Mouse (Mus musculus) neural tube, embryonic 15.5 days (tissue): ENCODE results near the gene Psmb3. TPM values are rescaled to one million over a fixed set of nuclear protein-coding genes. Genes with fewer than 3 reads are reported as not detected.

Experiments used
- ATAC-seq: fragments of 200-750 bp; cut with Nextera tagmentation; 2 replicates; pipeline ENCODE4 v1.8.0; 2017; ENCODE audit warnings: mild to moderate bottlenecking, moderate TSS enrichment, moderate library complexity; ENCODE audit not compliant: low FRiP score
- H3K27ac ChIP-seq: fragments of 300-500 bp; sonication (generic); replicated peaks from 2 replicates; pipeline ENCODE4 v1.5.1; 2015; ENCODE audit warnings: mild to moderate bottlenecking, inconsistent platforms
- H3K27me3 ChIP-seq: fragments of 300-500 bp; sonication (generic); replicated peaks from 2 replicates; pipeline ENCODE4 v1.6.1; 2015; ENCODE audit warnings: inconsistent platforms
- H3K36me3 ChIP-seq: fragments of 300-500 bp; sonication (generic); 2 replicates; pipeline ENCODE4 v1.6.1; 2015; ENCODE audit warnings: inconsistent platforms
- H3K4me1 ChIP-seq: fragments of 300-500 bp; sonication (generic); 2 replicates; pipeline ENCODE4 v1.6.1; 2015; ENCODE audit warnings: inconsistent platforms
- H3K4me2 ChIP-seq: fragments of 300-500 bp; sonication (generic); 2 replicates; pipeline ENCODE4 v1.6.1; 2015; ENCODE audit warnings: inconsistent platforms, mild to moderate bottlenecking, moderate library complexity
- H3K4me3 ChIP-seq: fragments of 300-500 bp; sonication (generic); replicated peaks from 2 replicates; pipeline ENCODE4 v1.5.1; 2015; ENCODE audit warnings: mild to moderate bottlenecking, inconsistent platforms
- H3K9ac ChIP-seq: fragments of 300-500 bp; sonication (generic); replicated peaks from 2 replicates; pipeline ENCODE4 v1.6.1; 2015; ENCODE audit warnings: mild to moderate bottlenecking, inconsistent platforms
- H3K9me3 ChIP-seq: fragments of 300-500 bp; sonication (generic); replicated peaks from 2 replicates; pipeline ENCODE4 v1.6.1; 2016; ENCODE audit warnings: inconsistent platforms
- WGBS: fragments of 180-500 bp; shearing (Covaris S2); methylation state at CpG from one replicate; pipeline ENCODE4 v1.1.7; 2015; ENCODE audit warnings: mixed read lengths; 5-methylcytosine and 5-hydroxymethylcytosine counted together
- microRNA-seq: library from miRNA; unstranded; fragments of <30 nt; microRNA quantifications from one replicate; pipeline ENCODE4, GENCODE M21; 2017
- polyA plus RNA-seq: library from polyadenylated mRNA; unstranded; fragments of >200 nt; fragmentation: Nextera tagmentation; extraction: Ambion mirVana; gene quantifications from 2 replicates; pipeline ENCODE4 v1.2.1, GENCODE M21; 2015

Psmb3 gene
- polyA plus RNA-seq, 1 experiment from 2014 or later, result 459 TPM

DNA sequence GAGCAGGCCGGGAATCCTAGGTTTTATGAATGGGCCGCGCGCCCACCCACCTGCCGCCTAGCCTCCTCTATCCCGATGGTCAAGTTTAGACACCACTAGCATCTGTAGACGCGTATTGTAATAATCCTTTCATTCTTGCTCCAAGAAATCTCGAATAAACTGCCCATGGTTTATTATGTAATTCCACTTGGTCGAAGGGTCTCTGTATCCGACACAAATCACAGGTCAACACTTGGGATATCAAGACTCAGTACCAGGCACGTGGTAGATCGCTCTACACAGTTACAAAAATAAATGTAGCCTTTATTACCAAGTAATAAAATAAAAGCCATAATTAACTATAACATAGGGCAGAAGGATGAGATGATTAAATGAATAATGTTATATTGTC lies 42.1 kb downstream of the Psmb3 start:
- H3K9me3 ChIP-seq, result no peaks in the 10 kb centered on the region
- WGBS, result 9% methylated on average over 13 of the region's 13 CpGs
- peaks cover 31% of the 10 kb centered on the region for H3K4me1 ChIP-seq
- peak overlapping the region; percentile 74 for H3K4me3 ChIP-seq
- H3K9ac ChIP-seq, result no peak overlapping the region
- H3K27ac ChIP-seq, result peak overlapping the region; percentile 99
- H3K36me3 ChIP-seq, result peaks cover 40% of the 10 kb centered on the region
- H3K27me3 ChIP-seq, result no peaks in the 10 kb centered on the region
- peak overlapping the region; percentile 57 for H3K4me2 ChIP-seq
- no peak; the same call in 1 of the 2 replicates for ATAC-seq

DNA sequence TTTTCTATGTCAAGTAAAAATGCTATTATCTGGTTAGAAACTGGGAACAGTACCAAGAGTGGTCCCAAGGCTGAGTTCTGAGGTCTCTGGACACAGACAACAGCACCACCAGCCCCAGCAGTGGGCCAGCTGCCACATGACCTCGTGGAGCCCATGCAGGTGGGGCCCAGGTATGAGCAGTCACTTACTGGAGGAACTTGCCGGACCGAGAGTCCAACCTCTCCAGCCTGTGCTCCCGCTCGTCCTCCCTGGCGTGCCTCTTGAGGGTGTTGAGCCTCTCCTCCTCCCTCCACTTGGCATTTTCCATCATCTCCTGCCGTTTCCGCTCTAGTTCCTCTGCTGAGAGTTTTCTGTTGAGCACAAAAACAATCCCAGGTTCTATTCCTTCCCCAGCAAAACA lies 44.6 kb downstream of the Psmb3 start:
- 92% methylated on average over 8 of the region's 8 CpGs for WGBS
- no peaks in the 10 kb centered on the region for H3K27me3 ChIP-seq
- peaks cover 11% of the 10 kb centered on the region for H3K4me1 ChIP-seq
- no peak overlapping the region for H3K9ac ChIP-seq
- no peak overlapping the region for H3K4me2 ChIP-seq
- no peak for ATAC-seq
- H3K9me3 ChIP-seq, result no peaks in the 10 kb centered on the region
- H3K4me3 ChIP-seq, result no peak overlapping the region
- H3K27ac ChIP-seq, result no peak overlapping the region
- peaks cover 61% of the 10 kb centered on the region for H3K36me3 ChIP-seq

DNA sequence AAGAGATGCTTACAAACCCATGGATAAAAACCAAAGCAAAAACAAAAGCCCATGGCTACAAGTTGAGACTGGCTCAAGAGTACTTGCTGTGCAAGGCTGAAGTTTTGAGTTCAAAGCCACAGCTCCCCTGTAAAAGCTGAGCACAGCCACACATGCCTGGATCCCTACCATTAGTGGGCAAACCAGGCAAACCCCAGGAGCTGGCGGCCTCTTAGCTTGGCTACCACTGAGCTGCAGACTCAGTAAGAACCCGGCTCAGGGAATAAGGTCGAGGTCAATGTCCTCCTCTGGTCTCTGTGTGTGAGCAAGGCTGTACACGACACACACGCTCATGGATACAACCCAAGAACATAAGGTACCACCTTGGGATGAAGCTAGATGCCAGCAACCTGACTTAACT lies 45.3 kb downstream of the Psmb3 start:
- no peak for ATAC-seq
- 89% methylated on average over 5 of the region's 5 CpGs for WGBS
- Histone ChIP-seq H3K4me2 (no peak overlapping the region), H3K27ac (no peak overlapping the region), H3K4me1 (peaks cover 4% of the 10 kb centered on the region), H3K4me3 (no peak overlapping the region), H3K9me3 (no peaks in the 10 kb centered on the region), H3K9ac (no peak overlapping the region), H3K36me3 (peaks cover 68% of the 10 kb centered on the region), H3K27me3 (no peaks in the 10 kb centered on the region)

DNA sequence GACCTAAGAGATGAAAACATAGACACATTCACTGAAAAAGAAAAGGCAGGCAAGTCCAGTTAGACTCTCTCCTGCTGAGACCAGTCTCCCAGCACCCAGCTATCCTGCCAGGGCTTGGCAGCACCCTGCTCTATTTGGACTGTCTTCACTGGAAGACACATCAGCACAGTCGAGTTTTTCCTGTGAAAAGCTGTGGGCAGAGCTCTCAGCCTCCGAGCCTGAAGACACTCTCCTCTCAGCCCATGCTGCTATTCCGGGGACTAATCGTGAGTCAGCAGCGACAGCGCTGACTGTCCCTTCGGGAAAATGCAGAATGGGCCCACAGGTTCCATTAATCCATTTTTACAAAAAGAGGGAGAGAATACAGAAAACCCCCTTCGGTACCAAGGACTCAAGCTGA lies 50.1 kb downstream of the Psmb3 start:
- Histone ChIP-seq H3K4me1 (no peaks in the 10 kb centered on the region), H3K36me3 (peaks cover 84% of the 10 kb centered on the region), H3K4me2 (no peak overlapping the region), H3K9me3 (no peaks in the 10 kb centered on the region), H3K27ac (no peak overlapping the region), H3K4me3 (no peak overlapping the region), H3K27me3 (no peaks in the 10 kb centered on the region), H3K9ac (no peak overlapping the region)
- no peak for ATAC-seq
- 90% methylated on average over 8 of the region's 8 CpGs for WGBS

DNA sequence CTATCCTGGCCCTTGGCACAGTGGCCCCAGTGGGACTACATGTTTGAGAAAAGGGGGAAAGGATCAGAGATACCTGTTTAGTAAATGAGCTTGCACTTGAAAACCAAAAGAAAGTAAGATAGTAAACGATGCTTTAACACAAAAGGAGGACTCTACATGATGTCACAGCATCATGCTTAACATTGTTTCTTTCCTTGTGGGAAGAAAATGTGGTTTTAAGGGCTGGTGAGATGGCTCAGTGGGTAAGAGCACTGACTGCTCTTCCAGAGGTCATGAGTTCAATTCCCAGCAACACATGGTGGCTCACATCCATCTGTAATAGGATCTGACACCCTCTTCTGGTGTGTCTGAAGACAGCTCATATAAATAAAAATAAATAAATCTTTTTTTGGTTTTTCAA lies 54.9 kb downstream of the Psmb3 start:
- Histone ChIP-seq H3K9me3 (no peaks in the 10 kb centered on the region), H3K36me3 (peaks cover 79% of the 10 kb centered on the region), H3K4me2 (no peak overlapping the region), H3K27ac (no peak overlapping the region), H3K27me3 (no peaks in the 10 kb centered on the region), H3K4me1 (no peaks in the 10 kb centered on the region), H3K9ac (no peak overlapping the region), H3K4me3 (no peak overlapping the region)
- no peak for ATAC-seq
- WGBS, result 98% methylated on average over 1 of the region's 1 CpGs

DNA sequence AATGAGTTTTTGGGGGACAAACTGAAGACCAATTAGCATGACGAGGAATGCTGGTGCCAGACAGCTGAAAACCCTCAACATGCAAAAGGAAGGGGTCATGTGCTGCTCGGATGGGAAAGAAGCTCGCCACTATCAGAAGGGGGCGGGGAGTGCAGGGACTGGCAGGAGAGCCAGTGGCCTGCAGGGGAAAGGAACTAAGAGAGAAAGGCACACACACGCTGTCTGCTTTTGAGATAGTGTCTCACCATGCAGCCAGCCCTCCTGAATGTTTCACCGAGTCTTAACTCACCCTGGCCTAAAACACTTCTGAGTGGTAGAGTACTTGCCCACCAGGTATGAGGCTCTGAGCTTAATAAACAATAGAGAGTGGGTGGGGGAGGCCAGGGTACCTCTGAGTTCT lies 55.7 kb downstream of the Psmb3 start:
- H3K27me3 ChIP-seq, result no peaks in the 10 kb centered on the region
- no peaks in the 10 kb centered on the region for H3K9me3 ChIP-seq
- H3K9ac ChIP-seq, result no peak overlapping the region
- H3K4me3 ChIP-seq, result no peak overlapping the region
- H3K4me1 ChIP-seq, result no peaks in the 10 kb centered on the region
- 90% methylated on average over 6 of the region's 6 CpGs for WGBS
- H3K4me2 ChIP-seq, result no peak overlapping the region
- H3K27ac ChIP-seq, result no peak overlapping the region
- ATAC-seq, result no peak
- peaks cover 75% of the 10 kb centered on the region for H3K36me3 ChIP-seq

DNA sequence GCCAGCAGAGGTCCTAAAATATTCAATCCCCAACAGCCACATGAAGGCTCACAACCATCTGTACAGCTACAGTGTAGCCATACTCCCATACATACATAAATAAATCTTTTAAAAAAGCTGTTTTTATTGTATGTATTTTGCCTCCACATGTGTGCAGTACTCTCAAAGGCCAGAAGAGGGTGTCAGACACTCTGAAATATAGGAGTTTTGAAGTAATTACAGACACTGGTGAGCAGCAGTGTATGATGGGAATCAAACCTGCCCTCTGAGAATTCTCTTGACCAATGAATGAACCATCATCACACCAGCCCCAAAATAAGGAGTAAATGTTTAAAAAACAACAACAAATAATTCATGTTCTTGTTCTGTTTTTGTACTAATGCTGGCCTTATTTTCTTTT lies 58.4 kb downstream of the Psmb3 start:
- Histone ChIP-seq H3K4me2 (no peak overlapping the region), H3K36me3 (peaks cover 58% of the 10 kb centered on the region), H3K4me1 (peaks cover 19% of the 10 kb centered on the region), H3K27ac (no peak overlapping the region), H3K9ac (no peak overlapping the region), H3K9me3 (no peaks in the 10 kb centered on the region), H3K4me3 (no peak overlapping the region), H3K27me3 (no peaks in the 10 kb centered on the region)
- no peak for ATAC-seq

Small RNA genes within 50 kb of the gene (microRNA-seq; reads per million reads assigned to microRNA genes)
- gene Gm24158 (not detected), gene Mir6927 (not detected), gene Mir8102 (not detected)

Other genes with a start within 250 kb of the Psmb3 start
- 1.2 and 1.4 TPM in 2 replicates for gene 4933428G20Rik, start 203.1 kb upstream of the Psmb3 start, polyA plus RNA-seq
- gene Srcin1, start 127.2 kb upstream of the Psmb3 start, polyA plus RNA-seq, result 7.2 and 10.5 TPM in 2 replicates
- 2.1 TPM in 2 replicates for gene Epop, start 73.7 kb upstream of the Psmb3 start, polyA plus RNA-seq
- 2.3 and 3.1 TPM in 2 replicates for gene Mllt6, start 40.0 kb upstream of the Psmb3 start, polyA plus RNA-seq
- 46.9 and 50.1 TPM in 2 replicates for gene Cisd3, start 17.6 kb upstream of the Psmb3 start, polyA plus RNA-seq
- gene Pcgf2, start 2.9 kb upstream of the Psmb3 start, polyA plus RNA-seq, result 17.6 and 17.7 TPM in 2 replicates
- 3.8 and 5.0 TPM in 2 replicates for gene Pip4k2b, start 41.3 kb downstream of the Psmb3 start, polyA plus RNA-seq
- gene Cwc25, start 63.2 kb downstream of the Psmb3 start, polyA plus RNA-seq, result 16.2 and 16.4 TPM in 2 replicates
- gene 1700001P01Rik, start 72.5 kb downstream of the Psmb3 start, polyA plus RNA-seq, result 0.63 and 0.88 TPM in 2 replicates
- 314 and 372 TPM in 2 replicates for gene Rpl23, start 79.0 kb downstream of the Psmb3 start, polyA plus RNA-seq
- 136 and 143 TPM in 2 replicates for gene Lasp1, start 95.6 kb downstream of the Psmb3 start, polyA plus RNA-seq
- gene B230217C12Rik, start 137.4 kb downstream of the Psmb3 start, polyA plus RNA-seq, result 41.8 and 47.2 TPM in 2 replicates
- 0.49 and 0.69 TPM in 2 replicates for gene Fbxo47, start 180.8 kb downstream of the Psmb3 start, polyA plus RNA-seq